Mouse (Mus musculus): ENCODE measurements around the gene A730061H03Rik. TPM values are rescaled to one million over a fixed set of nuclear protein-coding genes. Genes with fewer than 3 reads are reported as not detected.

Gene A730061H03Rik
- polyA plus RNA-seq (2015; fragmentation: Nextera tagmentation; extraction: Ambion mirVana) = 2.0 and 2.2 TPM in 2 replicates

- Histone ChIP-seq H3K27me3 (replicated peaks; ENCODE audit: control insufficient read depth, insufficient read depth, low read length) (no peaks in the 10 kb centered on the region), H3K9ac (ENCODE audit: low read depth, low read length) (peak within 1 kb of the TSS; percentile 80), H3K9me3 (ENCODE audit: control insufficient read depth, low read length) (no peaks in the 10 kb centered on the region), H3K36me3 (ENCODE audit: control insufficient read depth, insufficient read depth, low read length) (peaks cover 9% of the 10 kb centered on the region; the same call in 1 of the 2 replicates), H3K4me1 (ENCODE audit: control insufficient read depth, insufficient read depth, low read length) (peaks cover 14% of the 10 kb centered on the region), H3K4me2 (ENCODE audit: low read depth, low read length) (peak within 1 kb of the TSS; percentile 83), H3K4me3 (ENCODE audit: low read length) (peak within 1 kb of the TSS; percentile 71), H3K27ac (ENCODE audit: low read length) (peak within 1 kb of the TSS; percentile 98)
- WGBS = under 1% methylated on average over 51 of the region's 51 CpGs
- ATAC-seq = peak; percentile 94
Observed at GRCm38 (mm10) chr14:55560202-55561073, at the start of gene A730061H03Rik. Gene A730061H03Rik (minus strand): TSS chr14:55560406.

GRCm38 (mm10) chr14:55608339-55608738 lies 48.1 kb upstream of the A730061H03Rik start:
- H3K27ac ChIP-seq (ENCODE audit: low read length) = no peak overlapping the region
- 96% methylated on average over 6 of the region's 6 CpGs for WGBS

GRCm38 (mm10) chr14:55605743-55606459 lies 45.7 kb upstream of the A730061H03Rik start:
- 94% methylated on average over 16 of the region's 16 CpGs for WGBS
- Histone ChIP-seq H3K9me3 (ENCODE audit: control insufficient read depth, low read length) (no peaks in the 10 kb centered on the region), H3K4me2 (ENCODE audit: low read depth, low read length) (no peak overlapping the region), H3K4me1 (ENCODE audit: control insufficient read depth, insufficient read depth, low read length) (peaks cover 8% of the 10 kb centered on the region; the same call in 1 of the 2 replicates), H3K27me3 (replicated peaks; ENCODE audit: control insufficient read depth, insufficient read depth, low read length) (no peaks in the 10 kb centered on the region), H3K36me3 (ENCODE audit: control insufficient read depth, insufficient read depth, low read length) (peaks cover 15% of the 10 kb centered on the region), H3K9ac (ENCODE audit: low read depth, low read length) (no peak overlapping the region), H3K27ac (ENCODE audit: low read length) (no peak overlapping the region), H3K4me3 (ENCODE audit: low read length) (no peak overlapping the region)
- ATAC-seq = no peak

More at GRCm38 (mm10) chr14:55608339-55608738, 48.1 kb upstream of the A730061H03Rik start:
- H3K27me3 ChIP-seq (replicated peaks; ENCODE audit: control insufficient read depth, insufficient read depth, low read length) = no peaks in the 10 kb centered on the region
- peaks cover 8% of the 10 kb centered on the region; the same call in 1 of the 2 replicates for H3K4me1 ChIP-seq (ENCODE audit: control insufficient read depth, insufficient read depth, low read length)
- peaks cover 10% of the 10 kb centered on the region for H3K36me3 ChIP-seq (ENCODE audit: control insufficient read depth, insufficient read depth, low read length)
- no peak overlapping the region for H3K4me3 ChIP-seq (ENCODE audit: low read length)
- ATAC-seq = no peak
- no peak overlapping the region for H3K4me2 ChIP-seq (ENCODE audit: low read depth, low read length)
- no peaks in the 10 kb centered on the region for H3K9me3 ChIP-seq (ENCODE audit: control insufficient read depth, low read length)
- H3K9ac ChIP-seq (ENCODE audit: low read depth, low read length) = no peak overlapping the region

- WGBS = 90% methylated on average over 11 of the region's 11 CpGs
- Histone ChIP-seq H3K9ac (ENCODE audit: low read depth, low read length) (no peak overlapping the region), H3K27ac (ENCODE audit: low read length) (no peak overlapping the region), H3K4me3 (ENCODE audit: low read length) (0 out of 2 replicates have a peak overlapping the region, but pooled peaks have one; percentile 0), H3K4me2 (ENCODE audit: low read depth, low read length) (0 out of 2 replicates have a peak overlapping the region, but pooled peaks have one; percentile 17), H3K4me1 (ENCODE audit: control insufficient read depth, insufficient read depth, low read length) (peaks cover 8% of the 10 kb centered on the region; the same call in 1 of the 2 replicates), H3K27me3 (replicated peaks; ENCODE audit: control insufficient read depth, insufficient read depth, low read length) (no peaks in the 10 kb centered on the region), H3K36me3 (ENCODE audit: control insufficient read depth, insufficient read depth, low read length) (peaks cover 21% of the 10 kb centered on the region), H3K9me3 (ENCODE audit: control insufficient read depth, low read length) (no peaks in the 10 kb centered on the region)
- no peak for ATAC-seq
Observed at GRCm38 (mm10) chr14:55604823-55605222, 44.6 kb upstream of the A730061H03Rik start.

GRCm38 (mm10) chr14:55603633-55604576 lies 43.7 kb upstream of the A730061H03Rik start:
- H3K9me3 ChIP-seq (ENCODE audit: control insufficient read depth, low read length) = no peaks in the 10 kb centered on the region
- peak overlapping the region; percentile 84 for H3K27ac ChIP-seq (ENCODE audit: low read length)
- H3K4me3 ChIP-seq (ENCODE audit: low read length) = peak overlapping the region; percentile 48
- H3K9ac ChIP-seq (ENCODE audit: low read depth, low read length) = peak overlapping the region; percentile 70
- H3K36me3 ChIP-seq (ENCODE audit: control insufficient read depth, insufficient read depth, low read length) = peaks cover 27% of the 10 kb centered on the region
- H3K4me2 ChIP-seq (ENCODE audit: low read depth, low read length) = peak overlapping the region; percentile 64
- peaks cover 8% of the 10 kb centered on the region; the same call in 1 of the 2 replicates for H3K4me1 ChIP-seq (ENCODE audit: control insufficient read depth, insufficient read depth, low read length)
- H3K27me3 ChIP-seq (replicated peaks; ENCODE audit: control insufficient read depth, insufficient read depth, low read length) = no peaks in the 10 kb centered on the region
- peak; percentile 95 for ATAC-seq
- 13% methylated on average over 19 of the region's 19 CpGs for WGBS

GRCm38 (mm10) chr14:55603271-55603632 lies 43.0 kb upstream of the A730061H03Rik start, which contains the start of gene Irf9:
Gene Irf9 (plus strand): TSS chr14:55603571.
- peaks cover 8% of the 10 kb centered on the region; the same call in 1 of the 2 replicates for H3K4me1 ChIP-seq (ENCODE audit: control insufficient read depth, insufficient read depth, low read length)
- H3K27ac ChIP-seq (ENCODE audit: low read length) = peak within 1 kb of the TSS; percentile 84
- H3K9me3 ChIP-seq (ENCODE audit: control insufficient read depth, low read length) = no peaks in the 10 kb centered on the region
- H3K4me3 ChIP-seq (ENCODE audit: low read length) = peak within 1 kb of the TSS; percentile 48
- H3K9ac ChIP-seq (ENCODE audit: low read depth, low read length) = peak within 1 kb of the TSS; percentile 70
- peak within 1 kb of the TSS; percentile 64 for H3K4me2 ChIP-seq (ENCODE audit: low read depth, low read length)
- H3K27me3 ChIP-seq (replicated peaks; ENCODE audit: control insufficient read depth, insufficient read depth, low read length) = no peaks in the 10 kb centered on the region
- 81% methylated on average over 7 of the region's 7 CpGs for WGBS
- ATAC-seq = no peak
- peaks cover 27% of the 10 kb centered on the region for H3K36me3 ChIP-seq (ENCODE audit: control insufficient read depth, insufficient read depth, low read length)

- WGBS = 94% methylated on average over 21 of the region's 21 CpGs
- peaks cover 33% of the 10 kb centered on the region for H3K36me3 ChIP-seq (ENCODE audit: control insufficient read depth, insufficient read depth, low read length)
Observed at GRCm38 (mm10) chr14:55598521-55599390, 38.5 kb upstream of the A730061H03Rik start.

More at GRCm38 (mm10) chr14:55598521-55599390, 38.5 kb upstream of the A730061H03Rik start:
- Histone ChIP-seq H3K4me2 (ENCODE audit: low read depth, low read length) (no peak overlapping the region), H3K4me3 (ENCODE audit: low read length) (no peak overlapping the region), H3K27ac (ENCODE audit: low read length) (no peak overlapping the region), H3K27me3 (replicated peaks; ENCODE audit: control insufficient read depth, insufficient read depth, low read length) (no peaks in the 10 kb centered on the region), H3K9me3 (ENCODE audit: control insufficient read depth, low read length) (no peaks in the 10 kb centered on the region), H3K9ac (ENCODE audit: low read depth, low read length) (no peak overlapping the region), H3K4me1 (ENCODE audit: control insufficient read depth, insufficient read depth, low read length) (peaks cover 4% of the 10 kb centered on the region; the same call in 1 of the 2 replicates)
- no peak for ATAC-seq
